Mouse (Mus musculus) heart, embryonic 14.5 days (tissue): Measurements from ENCODE around the gene Mllt3. TPM values are rescaled to one million over a fixed set of nuclear protein-coding genes. Genes with fewer than 3 reads are reported as not detected.

Experiments
- ATAC-seq: fragments of 200-750 bp; cut with Nextera tagmentation; 2 replicates; pipeline ENCODE4 v1.8.0; 2017; ENCODE audit warnings: low read depth, moderate TSS enrichment; ENCODE audit not compliant: insufficient number of reproducible peaks, insufficient read depth, low FRiP score
- H3K27ac ChIP-seq, 2 experiments: fragments of 200-500 bp in 1 of 2; fragments of 300-500 bp in 1 of 2; sonication (generic) in 1 of 2; replicated peaks in 1 of 2; 2 replicates each; pipeline ENCODE4 v1.5.1; 2012 to 2014; ENCODE audit warnings: low read depth in 2 of 2, low read length in 2 of 2, control low read depth in 1 of 2, mild to moderate bottlenecking in 1 of 2, mixed read lengths in 1 of 2; ENCODE audit not compliant: control insufficient read depth in 1 of 2, insufficient read depth in 1 of 2
- H3K27me3 ChIP-seq: fragments of 300-500 bp; sonication (generic); 2 replicates; pipeline ENCODE4 v1.6.1; 2014; ENCODE audit warnings: mild to moderate bottlenecking, low read length, control low read depth; ENCODE audit not compliant: control insufficient read depth, insufficient read depth
- H3K36me3 ChIP-seq: fragments of 300-500 bp; sonication (generic); 2 replicates; pipeline ENCODE4 v1.6.1; 2014; ENCODE audit warnings: mild to moderate bottlenecking, control low read depth, low read length, mixed read lengths; ENCODE audit not compliant: control insufficient read depth, insufficient read depth
- H3K4me1 ChIP-seq, 2 experiments: fragments of 200-500 bp in 1 of 2; fragments of 300-500 bp in 1 of 2; sonication (generic) in 1 of 2; 2 replicates each; pipeline ENCODE4 v1.6.1; 2012 to 2014; ENCODE audit warnings: low read length in 2 of 2, control low read depth in 1 of 2, mixed read lengths in 1 of 2; ENCODE audit not compliant: control insufficient read depth in 2 of 2, insufficient read depth in 2 of 2
- H3K4me2 ChIP-seq: fragments of 300-500 bp; sonication (generic); 2 replicates; pipeline ENCODE4 v1.6.1; 2014; ENCODE audit warnings: mild to moderate bottlenecking, low read length
- H3K4me3 ChIP-seq, 2 experiments: fragments of 200-500 bp in 1 of 2; fragments of 300-500 bp in 1 of 2; sonication (generic) in 1 of 2; 2 replicates each; pipeline ENCODE4 v1.5.1; 2012 to 2014; ENCODE audit warnings: low read length in 2 of 2, mild to moderate bottlenecking in 2 of 2, control low read depth in 1 of 2, low read depth in 1 of 2, moderate library complexity in 1 of 2; ENCODE audit not compliant: control insufficient read depth in 1 of 2, insufficient read depth in 1 of 2
- H3K9ac ChIP-seq: fragments of 300-500 bp; sonication (generic); 2 replicates; pipeline ENCODE4 v1.6.1; 2014; ENCODE audit warnings: mild to moderate bottlenecking, low read length
- H3K9me3 ChIP-seq: fragments of 300-500 bp; sonication (generic); 2 replicates; pipeline ENCODE4 v1.6.1; 2016; ENCODE audit warnings: low read length, control low read depth; ENCODE audit not compliant: control insufficient read depth
- WGBS: fragments of 180-500 bp; shearing (Covaris S2); extraction: QIAGEN DNeasy Blood & Tissue Kit; methylation state at CpG from one replicate; pipeline ENCODE4 v1.1.7; 2014; 5-methylcytosine and 5-hydroxymethylcytosine counted together
- polyA plus RNA-seq: library from polyadenylated mRNA; unstranded; fragments of >200 nt; fragmentation: Nextera tagmentation; extraction: Ambion mirVana; gene quantifications from 2 replicates; pipeline ENCODE4 v1.2.1, GENCODE M21; 2014

The Mllt3 gene
- 26.7 and 33.0 TPM in 2 replicates for polyA plus RNA-seq

DNA sequence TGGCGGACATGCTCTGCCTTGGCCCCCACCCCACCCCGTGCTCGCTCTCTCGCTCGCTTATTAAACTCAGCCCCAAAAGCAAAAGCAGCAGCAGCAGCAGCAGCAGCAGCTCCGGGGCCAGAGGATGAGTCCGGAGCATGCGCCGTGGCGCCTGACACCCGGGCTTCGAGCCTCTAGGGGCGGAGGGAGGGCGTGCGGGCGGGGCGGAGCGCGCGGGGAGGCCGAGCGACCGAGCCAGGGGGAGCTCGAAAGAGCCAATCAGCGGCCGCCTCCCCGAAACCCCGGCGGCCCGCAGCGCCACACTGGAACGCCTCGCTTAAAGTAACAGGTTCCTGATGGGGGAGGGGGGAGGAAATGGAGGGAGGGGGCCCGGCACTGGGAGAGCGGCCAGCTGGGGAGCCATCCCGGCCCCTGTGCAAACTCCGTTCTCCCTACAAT lies at the start of gene Mllt3:
Gene Mllt3, minus strand, starts transcription at position 149 of the 438 bp plus-strand sequence.
- 1% methylated on average over 28 of the region's 37 CpGs for WGBS
- peak within 1 kb of the TSS; percentile 93 for H3K4me2 ChIP-seq
- H3K9ac ChIP-seq: peak within 1 kb of the TSS; percentile 87
- no peaks in the 10 kb centered on the region for H3K27me3 ChIP-seq
- peak within 1 kb of the TSS; percentile 84 to 96 for H3K4me3 ChIP-seq
- H3K9me3 ChIP-seq: no peaks in the 10 kb centered on the region
- peaks cover 4 to 19% of the 10 kb centered on the region in 2 experiments for H3K4me1 ChIP-seq
- peak within 1 kb of the TSS; percentile 91 to 97 for H3K27ac ChIP-seq
- H3K36me3 ChIP-seq: peaks cover 8% of the 10 kb centered on the region; the same call in 1 of the 2 replicates
- peak; percentile 92 for ATAC-seq

DNA sequence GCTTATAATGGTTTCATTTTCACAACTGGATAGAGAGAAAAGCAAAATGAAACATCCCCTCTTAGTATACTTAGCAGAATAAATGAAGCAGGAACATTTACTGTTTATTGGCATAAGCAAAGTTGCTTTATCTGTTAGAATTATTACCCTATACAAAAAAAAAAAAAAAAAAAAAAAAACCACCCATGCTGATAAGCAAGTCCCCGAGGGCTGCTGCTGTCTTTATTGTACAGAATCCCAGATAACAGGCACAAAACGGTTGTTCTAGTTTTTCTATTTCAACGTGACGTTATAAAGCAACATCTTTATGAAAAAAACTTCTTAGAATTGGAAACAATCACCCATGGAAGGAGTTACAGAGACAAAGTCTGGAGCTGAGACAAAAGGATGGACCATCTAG lies 49.2 kb upstream of the Mllt3 start:
- Histone ChIP-seq H3K4me3 (no peak overlapping the region), H3K4me2 (no peak overlapping the region), H3K9me3 (no peaks in the 10 kb centered on the region), H3K27me3 (no peaks in the 10 kb centered on the region), H3K9ac (no peak overlapping the region), H3K4me1 (no peaks in the 10 kb centered on the region), H3K36me3 (no peaks in the 10 kb centered on the region), H3K27ac (no peak overlapping the region)
- ATAC-seq: no peak
- WGBS: 68% methylated on average over 4 of the region's 4 CpGs

DNA sequence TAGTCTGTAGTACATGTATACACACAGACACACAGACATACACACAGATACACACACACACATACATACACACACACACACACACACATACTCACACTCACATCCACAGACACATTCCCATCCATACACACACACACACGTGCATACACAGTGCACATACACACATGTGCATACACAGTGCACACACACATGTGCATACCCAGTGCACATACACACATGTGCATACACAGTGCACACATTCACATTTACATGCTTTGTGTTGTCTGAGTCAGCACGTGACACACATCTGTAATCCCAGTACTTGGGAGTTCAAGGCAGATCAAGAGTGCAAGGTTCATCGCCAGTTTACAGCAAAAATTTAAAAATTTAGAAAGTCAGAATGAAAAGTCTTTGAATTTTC lies 48.7 kb upstream of the Mllt3 start:
- H3K9ac ChIP-seq: no peak overlapping the region
- WGBS: 91% methylated on average over 3 of the region's 3 CpGs
- no peak overlapping the region for H3K4me2 ChIP-seq
- H3K4me1 ChIP-seq: no peaks in the 10 kb centered on the region
- no peak for ATAC-seq
- H3K9me3 ChIP-seq: no peaks in the 10 kb centered on the region
- no peak overlapping the region for H3K4me3 ChIP-seq
- no peaks in the 10 kb centered on the region for H3K36me3 ChIP-seq
- H3K27me3 ChIP-seq: no peaks in the 10 kb centered on the region
- H3K27ac ChIP-seq: no peak overlapping the region

DNA sequence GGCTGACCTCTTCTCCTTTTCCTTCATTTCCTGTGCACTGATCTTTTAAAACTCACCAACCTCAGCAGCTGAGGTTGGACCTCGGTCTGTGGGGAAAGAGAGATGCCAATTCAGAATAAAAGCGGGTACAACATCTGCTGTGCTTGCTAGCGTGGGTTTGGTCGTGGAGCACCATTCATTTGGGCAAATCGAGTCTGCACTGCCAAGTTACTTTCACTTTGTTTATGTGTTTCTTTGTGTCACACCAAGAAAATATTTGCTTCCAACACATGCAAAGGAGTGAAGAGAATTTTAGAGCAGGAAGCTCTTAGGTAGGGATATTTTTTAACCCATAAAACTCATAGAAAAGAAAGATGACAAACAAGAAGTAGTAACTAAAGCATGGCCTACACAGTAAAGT lies 48.3 kb upstream of the Mllt3 start:
- Histone ChIP-seq H3K4me3 (no peak overlapping the region), H3K9me3 (no peaks in the 10 kb centered on the region), H3K9ac (no peak overlapping the region), H3K27ac (no peak overlapping the region), H3K4me1 (no peaks in the 10 kb centered on the region), H3K27me3 (no peaks in the 10 kb centered on the region), H3K36me3 (no peaks in the 10 kb centered on the region), H3K4me2 (no peak overlapping the region)
- no peak for ATAC-seq
- WGBS: 79% methylated on average over 5 of the region's 5 CpGs

DNA sequence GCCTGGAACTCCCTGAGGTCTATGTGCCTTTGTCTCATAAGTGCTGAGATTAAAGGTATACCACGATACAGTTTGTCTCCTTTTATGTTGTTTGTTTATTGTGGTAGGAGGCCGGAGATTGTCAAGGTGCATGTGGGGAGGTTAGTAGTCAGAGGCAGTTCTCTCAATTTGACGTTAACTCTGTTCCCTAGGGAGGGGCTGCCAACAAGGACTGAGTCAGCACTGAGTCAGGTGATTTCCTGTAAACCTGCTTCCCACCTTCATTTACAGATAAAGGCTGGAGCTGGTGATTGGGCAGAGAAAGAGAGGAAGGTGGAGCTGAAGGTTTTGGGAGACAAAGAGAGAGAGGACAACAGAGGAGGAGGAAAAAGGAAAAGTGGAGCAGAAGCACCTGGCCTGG lies 45.8 kb upstream of the Mllt3 start:
- no peaks in the 10 kb centered on the region for H3K9me3 ChIP-seq
- no peaks in the 10 kb centered on the region for H3K4me1 ChIP-seq
- no peak overlapping the region for H3K27ac ChIP-seq
- no peak overlapping the region for H3K4me2 ChIP-seq
- no peak overlapping the region for H3K9ac ChIP-seq
- ATAC-seq: no peak
- no peaks in the 10 kb centered on the region for H3K36me3 ChIP-seq
- WGBS: 65% methylated on average over 3 of the region's 3 CpGs
- no peak overlapping the region for H3K4me3 ChIP-seq
- H3K27me3 ChIP-seq: no peaks in the 10 kb centered on the region

DNA sequence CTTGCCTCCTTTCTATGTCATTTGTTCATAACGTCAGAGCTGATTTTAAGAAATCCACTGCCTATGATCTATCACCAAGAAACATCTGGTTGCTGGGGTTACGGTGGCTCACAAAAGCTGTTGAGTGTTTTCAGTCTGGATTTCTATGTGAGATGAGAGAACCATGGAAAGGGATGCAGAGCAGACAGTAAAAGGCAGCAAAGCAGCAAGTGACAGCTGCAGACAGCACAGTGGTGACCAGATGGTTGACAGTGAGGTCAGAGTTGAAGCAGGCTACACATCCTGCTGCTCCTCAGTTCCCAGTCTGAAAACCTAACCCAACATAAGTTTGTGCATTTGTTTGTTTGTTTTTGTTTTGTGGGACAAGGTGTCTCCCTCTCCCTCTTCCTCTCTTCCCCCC lies 42.2 kb upstream of the Mllt3 start:
- H3K9ac ChIP-seq: no peak overlapping the region
- H3K27me3 ChIP-seq: no peaks in the 10 kb centered on the region
- no peak for ATAC-seq
- H3K4me3 ChIP-seq: no peak overlapping the region
- H3K4me1 ChIP-seq: no peaks in the 10 kb centered on the region
- no peaks in the 10 kb centered on the region for H3K9me3 ChIP-seq
- H3K36me3 ChIP-seq: no peaks in the 10 kb centered on the region
- WGBS: 78% methylated on average over 2 of the region's 2 CpGs
- no peak overlapping the region for H3K4me2 ChIP-seq
- H3K27ac ChIP-seq: no peak overlapping the region

DNA sequence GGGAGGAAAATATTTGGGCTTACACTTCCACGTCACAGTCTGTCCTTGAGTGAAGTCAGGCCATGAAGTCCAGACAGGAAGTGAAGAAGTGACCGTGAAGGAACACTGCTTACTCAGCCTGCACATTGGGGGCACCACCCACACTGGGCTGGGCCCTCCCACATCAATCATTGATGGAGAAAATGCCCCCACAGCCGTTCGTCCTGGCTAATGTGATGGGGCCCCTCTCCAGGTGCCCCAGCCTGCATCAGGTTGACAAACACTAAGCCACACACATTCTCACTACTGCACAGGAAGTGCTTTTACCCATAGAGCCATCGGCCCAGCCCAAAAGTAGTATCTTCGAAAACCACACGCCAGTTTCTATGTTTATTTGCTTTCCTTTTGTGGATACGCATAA lies 13.1 kb upstream of the Mllt3 start:
- H3K9ac ChIP-seq: no peak overlapping the region
- no peak overlapping the region for H3K27ac ChIP-seq
- H3K36me3 ChIP-seq: no peaks in the 10 kb centered on the region
- no peak overlapping the region for H3K4me3 ChIP-seq
- no peaks in the 10 kb centered on the region for H3K27me3 ChIP-seq
- WGBS: 67% methylated on average over 8 of the region's 8 CpGs
- H3K4me2 ChIP-seq: no peak overlapping the region
- H3K9me3 ChIP-seq: no peaks in the 10 kb centered on the region
- no peak for ATAC-seq
- no peaks in the 10 kb centered on the region for H3K4me1 ChIP-seq

DNA sequence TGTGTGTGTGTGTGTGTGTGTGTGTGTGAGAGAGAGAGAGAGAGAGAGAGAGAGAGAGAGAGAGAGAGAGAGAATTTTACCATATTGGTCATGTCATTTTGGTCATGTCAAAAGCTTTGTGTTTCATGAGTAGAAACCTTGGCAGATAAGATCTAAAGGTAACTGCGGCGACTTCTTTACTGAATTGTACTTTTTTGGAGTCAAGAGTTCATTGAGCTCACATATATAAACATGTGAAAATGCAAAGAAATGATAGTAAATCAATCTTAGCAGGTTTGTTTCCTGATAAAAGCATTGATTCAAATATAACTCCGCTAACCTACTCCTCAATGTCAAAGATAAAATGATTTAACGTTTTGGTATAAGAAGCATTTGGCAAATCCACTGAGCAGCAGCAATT lies 12.0 kb upstream of the Mllt3 start:
- H3K4me1 ChIP-seq: no peaks in the 10 kb centered on the region
- H3K27me3 ChIP-seq: no peaks in the 10 kb centered on the region
- ATAC-seq: no peak
- H3K4me3 ChIP-seq: no peak overlapping the region
- no peak overlapping the region for H3K27ac ChIP-seq
- H3K9me3 ChIP-seq: no peaks in the 10 kb centered on the region
- no peak overlapping the region for H3K4me2 ChIP-seq
- H3K9ac ChIP-seq: no peak overlapping the region
- WGBS: 84% methylated on average over 4 of the region's 4 CpGs
- no peaks in the 10 kb centered on the region for H3K36me3 ChIP-seq
